Mouse (Mus musculus): ENCODE data around the gene Copa. TPM values are rescaled to one million over a fixed set of nuclear protein-coding genes. Genes with fewer than 3 reads are reported as not detected.

The Copa gene
- polyA plus RNA-seq, 1 experiment from 2014 or later = 190 TPM

- H3K36me3 ChIP-seq = no peaks in the 10 kb centered on the region
- H3K9me3 ChIP-seq = no peaks in the 10 kb centered on the region
- H3K27ac ChIP-seq = peak overlapping the region; percentile 81
- ATAC-seq = peak; percentile 2; the same call in 1 of the 2 replicates
- H3K4me1 ChIP-seq (replicated peaks) = peaks cover 81% of the 10 kb centered on the region
- H3K9ac ChIP-seq (replicated peaks) = no peak overlapping the region
- peak overlapping the region; percentile 27 for H3K4me2 ChIP-seq (replicated peaks)
- WGBS = 43% methylated on average over 7 of the region's 7 CpGs
- H3K27me3 ChIP-seq = peaks cover 12% of the 10 kb centered on the region; the same call in 1 of the 2 replicates
- no peak overlapping the region for H3K4me3 ChIP-seq (replicated peaks)
Observed at GRCm38 (mm10) chr1:172058874-172059273, 23.5 kb upstream of the Copa start.

- peak; percentile 35 for ATAC-seq
- no peak overlapping the region for H3K4me2 ChIP-seq (replicated peaks)
Observed at GRCm38 (mm10) chr1:172060659-172061058, 21.7 kb upstream of the Copa start.

GRCm38 (mm10) chr1:172061217-172061616, 21.1 kb upstream of the Copa start:
- Histone ChIP-seq H3K4me3 (replicated peaks) (no peak overlapping the region), H3K4me1 (replicated peaks) (peaks cover 77% of the 10 kb centered on the region), H3K36me3 (peaks cover 21% of the 10 kb centered on the region), H3K9ac (replicated peaks) (no peak overlapping the region), H3K27me3 (peaks cover 2% of the 10 kb centered on the region; the same call in 1 of the 2 replicates), H3K27ac (peak overlapping the region; percentile 82), H3K9me3 (no peaks in the 10 kb centered on the region), H3K4me2 (replicated peaks) (no peak overlapping the region)
- peak; percentile 37 for ATAC-seq
- WGBS = 16% methylated on average over 8 of the region's 8 CpGs

More at GRCm38 (mm10) chr1:172060659-172061058, 21.7 kb upstream of the Copa start:
- Histone ChIP-seq H3K4me3 (replicated peaks) (no peak overlapping the region), H3K9me3 (no peaks in the 10 kb centered on the region), H3K4me1 (replicated peaks) (peaks cover 82% of the 10 kb centered on the region), H3K9ac (replicated peaks) (no peak overlapping the region), H3K36me3 (peaks cover 16% of the 10 kb centered on the region), H3K27me3 (peaks cover 7% of the 10 kb centered on the region; the same call in 1 of the 2 replicates), H3K27ac (peak overlapping the region; percentile 82)
- WGBS = 38% methylated on average over 4 of the region's 4 CpGs

GRCm38 (mm10) chr1:172062101-172062500, 20.2 kb upstream of the Copa start:
- Histone ChIP-seq H3K27me3 (no peaks in the 10 kb centered on the region), H3K4me1 (replicated peaks) (peaks cover 69% of the 10 kb centered on the region), H3K9me3 (no peaks in the 10 kb centered on the region), H3K4me3 (replicated peaks) (no peak overlapping the region), H3K4me2 (replicated peaks) (no peak overlapping the region), H3K9ac (replicated peaks) (no peak overlapping the region), H3K27ac (peak overlapping the region; percentile 82), H3K36me3 (peaks cover 30% of the 10 kb centered on the region)
- ATAC-seq = no peak
- 83% methylated on average over 2 of the region's 2 CpGs for WGBS

GRCm38 (mm10) chr1:172063291-172064023, 18.9 kb upstream of the Copa start:
- no peak overlapping the region for H3K9ac ChIP-seq (replicated peaks)
- H3K4me2 ChIP-seq (replicated peaks) = no peak overlapping the region
- WGBS = 70% methylated on average over 4 of the region's 4 CpGs
- H3K36me3 ChIP-seq = peaks cover 44% of the 10 kb centered on the region
- 0 out of 2 replicates have a peak overlapping the region, but pooled peaks have one; percentile 4 for H3K27ac ChIP-seq
- no peak overlapping the region for H3K4me3 ChIP-seq (replicated peaks)
- no peaks in the 10 kb centered on the region for H3K27me3 ChIP-seq
- no peak for ATAC-seq
- peaks cover 55% of the 10 kb centered on the region for H3K4me1 ChIP-seq (replicated peaks)
- no peaks in the 10 kb centered on the region for H3K9me3 ChIP-seq

GRCm38 (mm10) chr1:172064613-172065141, 17.7 kb upstream of the Copa start:
- Histone ChIP-seq H3K4me2 (replicated peaks) (no peak overlapping the region), H3K4me1 (replicated peaks) (peaks cover 43% of the 10 kb centered on the region), H3K27ac (peak overlapping the region; percentile 78), H3K9ac (replicated peaks) (peak overlapping the region; percentile 28; the same call in 1 of the 2 replicates), H3K9me3 (no peaks in the 10 kb centered on the region), H3K4me3 (replicated peaks) (no peak overlapping the region), H3K36me3 (peaks cover 56% of the 10 kb centered on the region), H3K27me3 (no peaks in the 10 kb centered on the region)
- peak; percentile 63 for ATAC-seq
- 50% methylated on average over 13 of the region's 13 CpGs for WGBS

- H3K9me3 ChIP-seq = no peaks in the 10 kb centered on the region
- no peak overlapping the region for H3K27ac ChIP-seq
- 78% methylated on average over 6 of the region's 6 CpGs for WGBS
- H3K9ac ChIP-seq (replicated peaks) = no peak overlapping the region
- H3K4me1 ChIP-seq (replicated peaks) = peaks cover 2% of the 10 kb centered on the region
- H3K27me3 ChIP-seq = no peaks in the 10 kb centered on the region
- ATAC-seq = no peak
- peaks cover 100% of the 10 kb centered on the region for H3K36me3 ChIP-seq
- H3K4me2 ChIP-seq (replicated peaks) = no peak overlapping the region
- H3K4me3 ChIP-seq (replicated peaks) = no peak overlapping the region
Observed at GRCm38 (mm10) chr1:172070227-172070626, 12.1 kb upstream of the Copa start.

GRCm38 (mm10) chr1:172071556-172071955, 10.8 kb upstream of the Copa start:
- Histone ChIP-seq H3K27me3 (no peaks in the 10 kb centered on the region), H3K4me3 (replicated peaks) (no peak overlapping the region), H3K36me3 (peaks cover 100% of the 10 kb centered on the region), H3K27ac (no peak overlapping the region), H3K4me2 (replicated peaks) (no peak overlapping the region), H3K4me1 (replicated peaks) (no peaks in the 10 kb centered on the region), H3K9ac (replicated peaks) (no peak overlapping the region), H3K9me3 (no peaks in the 10 kb centered on the region)
- WGBS = 64% methylated on average over 4 of the region's 4 CpGs
- no peak for ATAC-seq

GRCm38 (mm10) chr1:172072604-172073003, 9.7 kb upstream of the Copa start:
- no peak overlapping the region for H3K4me2 ChIP-seq (replicated peaks)
- H3K4me3 ChIP-seq (replicated peaks) = no peak overlapping the region
- no peak overlapping the region for H3K27ac ChIP-seq
- H3K27me3 ChIP-seq = no peaks in the 10 kb centered on the region
- no peaks in the 10 kb centered on the region for H3K9me3 ChIP-seq
- H3K4me1 ChIP-seq (replicated peaks) = no peaks in the 10 kb centered on the region
- no peak overlapping the region for H3K9ac ChIP-seq (replicated peaks)
- ATAC-seq = no peak
- WGBS = 95% methylated on average over 7 of the region's 7 CpGs
- H3K36me3 ChIP-seq = peaks cover 92% of the 10 kb centered on the region

- H3K27me3 ChIP-seq = no peaks in the 10 kb centered on the region
- ATAC-seq = no peak
- H3K4me3 ChIP-seq (replicated peaks) = no peak overlapping the region
- H3K36me3 ChIP-seq = peaks cover 65% of the 10 kb centered on the region
- 87% methylated on average over 5 of the region's 5 CpGs for WGBS
- no peak overlapping the region for H3K9ac ChIP-seq (replicated peaks)
- no peak overlapping the region for H3K27ac ChIP-seq
- H3K4me1 ChIP-seq (replicated peaks) = peaks cover 9% of the 10 kb centered on the region
- H3K4me2 ChIP-seq (replicated peaks) = no peak overlapping the region
- no peaks in the 10 kb centered on the region for H3K9me3 ChIP-seq
Observed at GRCm38 (mm10) chr1:172077981-172078380, 4.3 kb upstream of the Copa start.

- 4% methylated on average over 24 of the region's 24 CpGs for WGBS
- ATAC-seq = peak; percentile 90
Observed at GRCm38 (mm10) chr1:172082899-172083445, 643 bp downstream of the Copa start.

GRCm38 (mm10) chr1:172093522-172093921, 11.2 kb downstream of the Copa start:
- ATAC-seq = no peak
- Histone ChIP-seq H3K4me1 (replicated peaks) (peaks cover 11% of the 10 kb centered on the region), H3K36me3 (peaks cover 77% of the 10 kb centered on the region), H3K27ac (no peak overlapping the region), H3K9ac (replicated peaks) (no peak overlapping the region), H3K4me3 (replicated peaks) (no peak overlapping the region), H3K9me3 (no peaks in the 10 kb centered on the region), H3K27me3 (no peaks in the 10 kb centered on the region), H3K4me2 (replicated peaks) (no peak overlapping the region)
- WGBS = 55% methylated on average over 3 of the region's 3 CpGs

More at GRCm38 (mm10) chr1:172082899-172083445, 643 bp downstream of the Copa start:
- H3K27me3 ChIP-seq = no peaks in the 10 kb centered on the region
- H3K4me3 ChIP-seq (replicated peaks) = peak overlapping the region; percentile 71
- H3K9ac ChIP-seq (replicated peaks) = peak overlapping the region; percentile 83
- peaks cover 33% of the 10 kb centered on the region for H3K4me1 ChIP-seq (replicated peaks)
- peak overlapping the region; percentile 88 for H3K4me2 ChIP-seq (replicated peaks)
- peaks cover 24% of the 10 kb centered on the region for H3K36me3 ChIP-seq
- H3K9me3 ChIP-seq = no peaks in the 10 kb centered on the region
- peak overlapping the region; percentile 62 for H3K27ac ChIP-seq

Measured in midbrain, embryonic 13.5 days (tissue).